Mouse (Mus musculus): Measurements from ENCODE around the gene Cdyl2. TPM values are rescaled to one million over a fixed set of nuclear protein-coding genes. Genes with fewer than 3 reads are reported as not detected.

Gene Cdyl2
- total RNA-seq, 4 experiments from 2014 or later = 6.2 to 7.7 (median 7.2) TPM

- DNase-seq = peak; percentile 18
Observed at GRCm38 (mm10) chr8:116528736-116529135, 204.1 kb downstream of the Cdyl2 start.

GRCm38 (mm10) chr8:116524915-116525314, 207.9 kb downstream of the Cdyl2 start:
- DNase-seq = no peak

Other genes starting within 250 kb of the Cdyl2 start
- gene Dynlrb2, start 228.0 kb downstream of the Cdyl2 start, total RNA-seq (2022) = 1 to 10 TPM in 1 of 4 experiments, not detected in 3; 1.0 TPM
- 10 to 100 TPM; 46.5 to 55.8 (median 50.1) TPM for gene Cmc2, start 188.5 kb upstream of the Cdyl2 start, total RNA-seq (2022)
- 1 to 10 TPM; 2.5 to 5.8 (median 4.4) TPM for gene Cenpn, start 188.7 kb upstream of the Cdyl2 start, total RNA-seq (2022)
- gene Atmin, start 210.4 kb upstream of the Cdyl2 start, total RNA-seq (2022) = 10 to 100 TPM; 23.9 to 33.7 (median 30.8) TPM
- 1 to 10 TPM; 1.8 to 2.4 (median 2.1) TPM for gene 1700030J22Rik, start 246.0 kb upstream of the Cdyl2 start, total RNA-seq (2022)

Measured in adrenal gland, adult 8-10 months (tissue).